Mouse (Mus musculus) macrophage (primary cell): ENCODE measurements around the gene Fstl1. TPM values are rescaled to one million over a fixed set of nuclear protein-coding genes. Genes with fewer than 3 reads are reported as not detected.

Source experiments
- H3K27ac ChIP-seq: fragments of 350-480 bp; formaldehyde crosslinking; 2 replicates; pipeline ENCODE4 v1.9.0; 2021
- H3K36me3 ChIP-seq: fragments of 350-480 bp; formaldehyde crosslinking; 2 replicates; pipeline ENCODE4 v1.9.0; 2021; ENCODE audit errors: inconsistent target
- H3K4me3 ChIP-seq: fragments of 350-480 bp; formaldehyde crosslinking; 2 replicates; pipeline ENCODE4 v1.9.0; 2021; ENCODE audit errors: inconsistent target
- H3K79me2 ChIP-seq: fragments of 350-480 bp; formaldehyde crosslinking; 2 replicates; pipeline ENCODE4 v1.9.0; 2021; ENCODE audit errors: inconsistent target
- WGBS: methylation state at CpG from one replicate; pipeline ENCODE4 v1.1.7; 2026; ENCODE audit warnings: inconsistent platforms; ENCODE audit not compliant: missing documents; 5-methylcytosine and 5-hydroxymethylcytosine counted together
- polyA plus RNA-seq: library from polyadenylated mRNA; stranded (reverse); fragments of 250-400 nt; gene quantifications from 3 replicates; pipeline ENCODE4 v1.2.4, GENCODE M21; 2018; ENCODE audit warnings: inconsistent platforms

The Fstl1 gene
- polyA plus RNA-seq, 1 experiment from 2014 or later = 0.13 TPM

DNA sequence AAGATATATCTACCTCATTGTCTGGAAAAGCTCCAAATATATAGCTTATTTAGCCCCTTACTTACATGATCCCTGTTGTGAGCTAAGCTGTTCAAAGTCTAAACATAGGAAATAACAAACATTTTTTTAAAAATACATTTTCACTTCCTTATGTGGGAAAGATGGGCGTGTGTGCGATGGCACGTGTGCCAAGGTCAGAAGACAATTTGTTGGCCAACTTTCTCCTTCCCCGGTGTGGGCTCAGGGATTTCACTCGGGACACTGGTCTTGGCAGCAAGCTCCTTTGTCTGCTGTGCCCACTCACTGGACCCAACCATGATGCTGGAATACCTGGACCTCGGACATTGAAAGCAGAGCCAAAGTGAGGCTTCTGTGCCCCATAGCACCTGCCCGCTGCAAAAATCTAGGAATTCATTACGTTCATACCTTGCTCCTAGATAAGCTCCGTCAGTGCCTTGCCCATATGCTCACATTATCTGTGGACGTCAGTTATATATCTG lies 19.0 kb downstream of the Fstl1 start:
- H3K36me3 ChIP-seq = no peaks in the 10 kb centered on the region
- no peak overlapping the region for H3K4me3 ChIP-seq
- WGBS = 72% methylated on average over 10 of the region's 10 CpGs
- H3K27ac ChIP-seq = no peak overlapping the region
- H3K79me2 ChIP-seq = no peaks in the 10 kb centered on the region

GRCm38 (mm10) chr16:37796270-37796669 lies 19.6 kb downstream of the Fstl1 start:
- WGBS = 100% methylated on average over 10 of the region's 11 CpGs

GRCm38 (mm10) chr16:37801097-37801496 lies 24.4 kb downstream of the Fstl1 start:
- H3K36me3 ChIP-seq = no peaks in the 10 kb centered on the region
- H3K79me2 ChIP-seq = no peaks in the 10 kb centered on the region
- H3K27ac ChIP-seq = no peak overlapping the region
- H3K4me3 ChIP-seq = no peak overlapping the region
- WGBS = 30% methylated on average over 2 of the region's 2 CpGs

More at GRCm38 (mm10) chr16:37796270-37796669, 19.6 kb downstream of the Fstl1 start:
- Histone ChIP-seq H3K79me2 (no peaks in the 10 kb centered on the region), H3K36me3 (no peaks in the 10 kb centered on the region), H3K4me3 (no peak overlapping the region), H3K27ac (no peak overlapping the region)

DNA sequence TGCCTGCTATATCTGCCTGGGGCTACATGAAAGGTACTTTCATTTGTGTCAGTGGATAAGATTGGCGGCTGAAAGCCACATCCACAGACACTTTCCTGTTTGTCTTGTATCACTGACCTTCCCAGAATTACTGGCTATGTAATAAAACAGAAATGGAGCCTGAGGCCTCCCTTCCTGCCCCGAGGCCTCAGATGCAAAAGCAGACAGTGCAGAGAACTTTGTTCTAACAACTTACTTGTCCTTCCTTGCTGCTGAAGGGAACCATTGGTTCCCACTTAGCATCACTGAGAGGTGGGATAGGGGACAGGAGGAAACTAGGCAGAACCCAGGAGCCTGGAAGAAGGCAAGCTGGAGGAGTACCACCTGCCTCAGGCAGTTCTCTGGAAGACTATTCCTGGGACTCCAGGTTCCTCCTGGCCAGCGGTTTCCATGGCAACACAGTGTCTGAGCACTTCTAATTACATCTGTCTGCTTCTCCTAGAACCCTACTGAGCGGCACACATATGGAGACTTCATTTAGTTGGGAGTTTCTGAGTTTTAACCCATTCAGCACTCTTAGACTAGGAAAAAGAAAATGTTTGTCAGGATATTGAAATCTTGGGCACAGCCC lies 26.1 kb downstream of the Fstl1 start:
- Histone ChIP-seq H3K36me3 (no peaks in the 10 kb centered on the region), H3K4me3 (no peak overlapping the region), H3K27ac (no peak overlapping the region), H3K79me2 (no peaks in the 10 kb centered on the region)
- 63% methylated on average over 4 of the region's 4 CpGs for WGBS

DNA sequence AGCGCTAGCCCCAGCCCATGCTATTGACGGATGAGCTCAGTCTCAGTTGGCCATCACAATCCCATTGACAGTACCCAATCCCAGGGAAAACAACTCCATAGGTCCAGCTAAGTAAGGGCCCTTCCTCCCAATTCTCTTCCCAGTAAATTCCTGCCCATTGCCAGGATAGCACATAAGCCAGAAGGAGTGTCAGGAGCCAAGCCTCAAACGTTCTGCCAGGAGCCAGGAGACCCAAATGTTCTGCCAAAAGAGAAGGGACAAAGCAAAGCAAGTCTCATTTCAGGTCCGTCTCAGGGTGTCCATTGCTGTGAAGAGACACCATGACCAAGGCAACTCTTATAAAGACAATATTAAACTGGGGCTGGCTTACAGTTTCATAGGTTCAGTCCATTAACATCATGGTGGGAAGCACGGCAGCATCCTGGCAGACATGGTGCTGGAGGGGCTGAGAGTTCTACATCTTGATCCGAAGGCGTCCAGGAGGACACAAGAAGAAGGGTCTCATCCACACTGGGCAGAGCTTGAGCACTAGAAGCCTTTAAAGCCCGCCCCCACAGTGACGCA lies 26.8 kb downstream of the Fstl1 start:
- WGBS = 95% methylated on average over 9 of the region's 9 CpGs
- Histone ChIP-seq H3K36me3 (no peaks in the 10 kb centered on the region), H3K27ac (no peak overlapping the region), H3K4me3 (no peak overlapping the region), H3K79me2 (no peaks in the 10 kb centered on the region)

DNA sequence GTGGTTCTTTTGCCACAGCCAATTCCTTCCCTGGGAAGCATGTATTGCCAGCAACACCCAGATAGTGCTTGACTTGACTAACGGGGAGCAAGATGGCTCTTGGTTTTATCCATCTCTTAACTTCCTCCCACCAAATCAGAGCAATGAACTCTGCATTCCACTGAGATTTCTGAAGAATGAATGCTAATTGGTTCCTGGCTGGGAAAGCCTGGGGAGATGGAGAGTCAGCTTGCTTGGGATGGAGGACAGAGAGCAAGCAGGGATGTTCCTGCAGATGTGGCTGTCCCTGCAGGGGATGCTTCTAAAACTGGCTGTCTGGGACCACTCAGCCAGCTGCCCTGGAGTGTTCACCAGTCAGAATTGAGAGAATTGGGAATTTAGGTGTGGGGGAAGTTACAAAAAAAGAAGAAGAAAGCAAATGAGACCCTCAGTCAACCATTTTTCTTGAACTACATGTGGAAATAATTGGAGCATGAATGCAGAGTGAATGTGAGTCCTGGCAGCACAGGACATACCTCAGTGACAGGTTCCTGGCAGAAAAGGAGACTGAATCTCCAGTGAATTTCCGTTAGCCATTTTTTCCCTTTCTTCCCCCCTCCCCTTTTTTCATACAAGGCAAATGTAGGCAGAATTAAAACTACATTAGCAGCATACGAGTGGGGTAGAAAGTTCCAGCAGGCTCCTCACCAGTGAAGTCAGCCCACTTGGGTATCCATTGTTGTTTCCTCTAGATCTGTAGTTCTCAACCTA lies 29.2 kb downstream of the Fstl1 start:
- WGBS = 93% methylated on average over 3 of the region's 3 CpGs
- Histone ChIP-seq H3K4me3 (no peak overlapping the region), H3K36me3 (no peaks in the 10 kb centered on the region), H3K79me2 (no peaks in the 10 kb centered on the region), H3K27ac (no peak overlapping the region)

DNA sequence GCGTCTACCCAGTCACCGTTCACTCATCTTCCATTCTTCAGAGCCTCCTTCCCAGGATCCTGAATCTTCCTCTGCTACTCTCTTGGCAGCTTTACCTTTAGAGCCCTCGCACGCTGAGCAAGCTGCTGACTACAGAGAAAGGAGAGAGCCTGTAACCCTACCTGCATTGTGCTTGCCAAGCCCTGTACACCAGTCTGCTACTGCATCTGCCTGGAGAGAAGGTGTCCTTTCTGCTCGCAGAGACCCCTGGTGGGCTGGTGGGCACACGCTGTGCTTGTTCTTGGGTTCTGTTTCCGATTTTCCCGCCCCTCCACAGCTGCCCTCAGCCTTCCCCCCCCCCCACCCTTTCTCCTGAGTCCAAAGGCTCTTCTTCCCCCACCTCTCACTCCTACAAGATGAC lies 30.6 kb downstream of the Fstl1 start:
- Histone ChIP-seq H3K27ac (no peak overlapping the region), H3K79me2 (no peaks in the 10 kb centered on the region), H3K4me3 (no peak overlapping the region), H3K36me3 (no peaks in the 10 kb centered on the region)
- 94% methylated on average over 8 of the region's 8 CpGs for WGBS

GRCm38 (mm10) chr16:37808866-37809622 lies 32.4 kb downstream of the Fstl1 start:
- Histone ChIP-seq H3K4me3 (no peak overlapping the region), H3K79me2 (no peaks in the 10 kb centered on the region), H3K27ac (no peak overlapping the region), H3K36me3 (no peaks in the 10 kb centered on the region)
- WGBS = 85% methylated on average over 10 of the region's 10 CpGs

DNA sequence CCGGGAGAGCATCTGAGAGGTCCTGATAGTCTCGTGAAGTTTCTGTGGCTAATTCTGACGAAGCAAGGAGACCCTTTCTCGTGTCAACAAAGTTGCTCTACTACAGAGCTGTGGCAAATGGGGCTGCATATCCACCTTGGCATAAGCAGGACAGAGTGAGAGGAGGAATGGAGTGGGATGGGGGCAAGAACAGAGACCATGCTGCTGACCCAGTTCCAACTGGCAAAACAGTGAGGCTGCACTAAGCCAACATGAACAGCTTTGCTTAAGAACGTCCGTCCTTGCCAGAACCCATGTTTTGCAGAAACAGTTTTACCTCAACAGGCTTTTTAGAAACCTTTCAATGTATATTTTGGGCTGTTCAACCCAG lies 32.9 kb downstream of the Fstl1 start:
- H3K79me2 ChIP-seq = no peaks in the 10 kb centered on the region
- 95% methylated on average over 6 of the region's 6 CpGs for WGBS
- no peaks in the 10 kb centered on the region for H3K36me3 ChIP-seq
- no peak overlapping the region for H3K4me3 ChIP-seq
- H3K27ac ChIP-seq = no peak overlapping the region

DNA sequence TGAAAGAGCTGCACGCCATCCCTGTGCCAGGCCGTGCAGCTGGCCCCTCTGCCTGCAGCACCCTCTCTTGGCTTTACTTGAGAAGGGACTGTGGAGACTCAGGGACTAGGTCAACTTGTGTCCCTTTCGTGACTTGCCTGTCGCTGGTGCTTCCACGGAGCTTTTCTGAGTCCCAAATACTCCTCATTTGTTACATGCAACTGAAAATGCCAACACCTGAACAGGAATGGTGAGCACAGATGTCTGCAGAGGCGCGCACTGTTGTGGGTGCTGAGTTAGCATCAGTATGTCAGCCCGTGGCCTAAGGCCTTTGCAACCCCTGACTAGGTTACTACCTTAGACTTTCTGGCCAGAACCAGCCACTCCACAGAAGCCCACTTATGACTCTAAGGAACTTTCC lies 35.2 kb downstream of the Fstl1 start:
- Histone ChIP-seq H3K36me3 (no peaks in the 10 kb centered on the region), H3K79me2 (no peaks in the 10 kb centered on the region), H3K4me3 (no peak overlapping the region), H3K27ac (no peak overlapping the region)
- WGBS = 89% methylated on average over 8 of the region's 8 CpGs

DNA sequence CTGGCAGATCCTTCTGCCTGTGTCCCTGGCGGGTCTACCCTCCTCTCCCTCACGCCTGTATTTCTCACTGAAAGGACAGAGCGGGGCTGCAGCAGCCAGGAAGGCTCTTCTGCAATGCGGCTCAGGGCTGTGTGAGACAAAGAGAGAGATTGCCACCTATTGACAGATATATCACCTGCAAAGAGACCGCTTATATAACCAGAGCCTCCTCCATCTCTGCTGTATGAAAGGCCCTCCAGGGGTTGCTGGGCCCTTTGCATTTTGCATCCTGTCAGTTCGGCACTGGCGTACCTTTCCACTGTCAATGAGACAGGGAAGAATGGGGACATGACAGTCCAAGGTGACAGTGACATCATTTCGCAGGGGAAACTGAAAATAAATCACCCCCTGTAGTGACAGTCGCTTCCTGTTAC lies 35.8 kb downstream of the Fstl1 start:
- 53% methylated on average over 9 of the region's 9 CpGs for WGBS
- Histone ChIP-seq H3K4me3 (no peak overlapping the region), H3K36me3 (no peaks in the 10 kb centered on the region), H3K27ac (no peak overlapping the region), H3K79me2 (no peaks in the 10 kb centered on the region)

GRCm38 (mm10) chr16:37813691-37814382 lies 37.2 kb downstream of the Fstl1 start:
- WGBS = 58% methylated on average over 5 of the region's 5 CpGs
- Histone ChIP-seq H3K36me3 (no peaks in the 10 kb centered on the region), H3K27ac (no peak overlapping the region), H3K79me2 (no peaks in the 10 kb centered on the region), H3K4me3 (no peak overlapping the region)

- H3K36me3 ChIP-seq = no peaks in the 10 kb centered on the region
Observed at GRCm38 (mm10) chr16:37814383-37814971, 37.8 kb downstream of the Fstl1 start.

GRCm38 (mm10) chr16:37817986-37818385 lies 41.3 kb downstream of the Fstl1 start:
- WGBS = 96% methylated on average over 4 of the region's 4 CpGs
- no peaks in the 10 kb centered on the region for H3K36me3 ChIP-seq
- no peaks in the 10 kb centered on the region for H3K79me2 ChIP-seq
- no peak overlapping the region for H3K4me3 ChIP-seq
- no peak overlapping the region for H3K27ac ChIP-seq

More at GRCm38 (mm10) chr16:37814383-37814971, 37.8 kb downstream of the Fstl1 start:
- Histone ChIP-seq H3K27ac (no peak overlapping the region), H3K4me3 (no peak overlapping the region), H3K79me2 (no peaks in the 10 kb centered on the region)
- WGBS = 36% methylated on average over 7 of the region's 7 CpGs
